Mouse (Mus musculus) forebrain, embryonic 13.5 days (tissue): Measurements from ENCODE around the gene Myh10. TPM values are rescaled to one million over a fixed set of nuclear protein-coding genes. Genes with fewer than 3 reads are reported as not detected.

ENCODE experiments used
- ATAC-seq: fragments of 200-750 bp; cut with Nextera tagmentation; 2 replicates; pipeline ENCODE4 v1.8.0; 2017
- H3K27ac ChIP-seq: fragments of 300-500 bp; sonication (generic); 2 replicates; pipeline ENCODE4 v1.5.1; 2015; ENCODE audit warnings: inconsistent platforms, mild to moderate bottlenecking, moderate library complexity
- H3K27me3 ChIP-seq: fragments of 300-500 bp; sonication (generic); 2 replicates; pipeline ENCODE4 v1.6.1; 2015; ENCODE audit warnings: mild to moderate bottlenecking, inconsistent platforms
- H3K36me3 ChIP-seq: fragments of 300-500 bp; sonication (generic); 2 replicates; pipeline ENCODE4 v1.6.1; 2015; ENCODE audit warnings: mild to moderate bottlenecking, inconsistent platforms; ENCODE audit not compliant: poor library complexity, severe bottlenecking
- H3K4me1 ChIP-seq: fragments of 300-500 bp; sonication (generic); 2 replicates; pipeline ENCODE4 v1.6.1; 2015; ENCODE audit warnings: inconsistent platforms
- H3K4me2 ChIP-seq: fragments of 300-500 bp; sonication (generic); 2 replicates; pipeline ENCODE4 v1.6.1; 2015; ENCODE audit warnings: inconsistent platforms, mild to moderate bottlenecking, moderate library complexity
- H3K4me3 ChIP-seq: fragments of 300-500 bp; sonication (generic); 2 replicates; pipeline ENCODE4 v1.5.1; 2015; ENCODE audit warnings: mild to moderate bottlenecking, inconsistent platforms
- H3K9ac ChIP-seq: fragments of 300-500 bp; sonication (generic); 2 replicates; pipeline ENCODE4 v1.6.1; 2015; ENCODE audit warnings: mild to moderate bottlenecking, inconsistent platforms
- H3K9me3 ChIP-seq: fragments of 300-500 bp; sonication (generic); replicated peaks from 2 replicates; pipeline ENCODE4 v1.6.1; 2016; ENCODE audit warnings: inconsistent platforms
- WGBS: fragments of 180-500 bp; shearing (Covaris S2); methylation state at CpG from one replicate; pipeline ENCODE4 v1.1.7; 2015; 5-methylcytosine and 5-hydroxymethylcytosine counted together
- polyA plus RNA-seq: library from polyadenylated mRNA; unstranded; fragments of >200 nt; fragmentation: Nextera tagmentation; extraction: Ambion mirVana; gene quantifications from 2 replicates; pipeline ENCODE4 v1.2.1, GENCODE M21; 2015

Myh10 gene
- polyA plus RNA-seq, 1 experiment from 2014 or later = 108 TPM

DNA sequence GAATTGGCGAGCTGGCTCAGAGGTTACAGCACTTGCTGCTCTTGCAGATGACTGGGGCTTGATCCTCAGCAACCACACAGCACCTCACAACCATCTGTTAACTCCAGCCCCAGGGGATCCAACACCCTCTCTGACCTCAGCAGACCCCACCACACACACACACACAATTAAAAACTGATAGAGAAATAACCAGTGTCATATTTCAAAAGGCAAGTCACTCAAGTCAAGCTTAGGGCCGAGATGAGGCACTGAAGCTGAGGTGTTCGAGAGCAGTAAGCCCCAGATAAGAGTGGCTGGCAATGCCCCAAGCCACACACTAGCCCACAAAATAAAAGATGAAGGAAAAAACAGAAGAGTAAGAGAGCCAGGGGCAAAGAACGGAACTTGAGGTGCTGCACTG is 141.4 kb downstream of the Myh10 start:
- Histone ChIP-seq H3K27ac (no peak overlapping the region), H3K36me3 (peaks cover 75% of the 10 kb centered on the region), H3K9me3 (no peaks in the 10 kb centered on the region), H3K27me3 (no peaks in the 10 kb centered on the region), H3K4me2 (no peak overlapping the region), H3K4me3 (no peak overlapping the region), H3K4me1 (no peaks in the 10 kb centered on the region), H3K9ac (no peak overlapping the region)
- no peak for ATAC-seq
- 83% methylated on average over 4 of the region's 4 CpGs for WGBS

DNA sequence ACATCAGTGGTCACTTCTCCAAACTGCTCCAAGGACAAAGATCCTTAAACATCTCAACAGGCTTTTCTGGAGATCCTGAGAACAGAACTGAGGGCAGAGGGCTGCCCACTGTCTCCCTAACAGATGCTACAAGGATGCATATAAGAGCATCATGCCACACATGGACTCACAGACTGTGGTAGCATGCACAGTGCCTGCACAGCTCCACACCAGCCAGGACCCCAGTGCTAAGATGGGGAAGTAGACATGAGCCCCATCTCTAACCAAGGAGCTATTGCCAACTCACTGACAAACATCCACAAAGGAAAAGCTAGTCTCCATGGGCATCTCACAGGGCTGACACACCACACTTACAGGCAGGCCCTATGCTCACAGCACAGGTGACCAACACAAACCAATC is 142.2 kb downstream of the Myh10 start:
- no peak overlapping the region for H3K4me2 ChIP-seq
- H3K4me3 ChIP-seq = no peak overlapping the region
- no peak overlapping the region for H3K27ac ChIP-seq
- no peak for ATAC-seq
- no peak overlapping the region for H3K9ac ChIP-seq
- H3K9me3 ChIP-seq = no peaks in the 10 kb centered on the region
- H3K4me1 ChIP-seq = no peaks in the 10 kb centered on the region
- H3K36me3 ChIP-seq = peaks cover 67% of the 10 kb centered on the region
- no peaks in the 10 kb centered on the region for H3K27me3 ChIP-seq

DNA sequence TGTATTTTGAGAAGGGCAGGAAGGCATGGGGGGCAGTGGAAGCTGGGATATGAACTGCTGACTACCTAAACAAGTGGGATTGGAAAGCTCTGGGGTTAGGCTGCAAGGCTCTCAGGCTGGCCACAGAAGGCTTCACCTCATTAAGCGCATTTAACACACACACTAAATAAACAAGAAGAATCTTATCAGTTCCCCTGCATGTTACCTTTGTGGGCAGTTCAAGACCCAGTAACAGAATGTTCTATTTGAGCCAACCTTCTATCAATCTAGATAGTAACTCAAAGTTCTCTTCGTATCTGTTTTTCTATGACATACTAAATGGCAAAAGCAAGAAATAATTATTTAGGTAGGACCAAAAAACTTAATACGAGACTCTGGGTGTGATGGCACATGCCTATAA is 143.7 kb downstream of the Myh10 start:
- Histone ChIP-seq H3K9me3 (no peaks in the 10 kb centered on the region), H3K36me3 (peaks cover 66% of the 10 kb centered on the region), H3K4me3 (no peak overlapping the region), H3K27ac (no peak overlapping the region), H3K4me1 (no peaks in the 10 kb centered on the region), H3K27me3 (no peaks in the 10 kb centered on the region), H3K4me2 (no peak overlapping the region), H3K9ac (no peak overlapping the region)
- WGBS = 90% methylated on average over 3 of the region's 3 CpGs
- no peak for ATAC-seq

DNA sequence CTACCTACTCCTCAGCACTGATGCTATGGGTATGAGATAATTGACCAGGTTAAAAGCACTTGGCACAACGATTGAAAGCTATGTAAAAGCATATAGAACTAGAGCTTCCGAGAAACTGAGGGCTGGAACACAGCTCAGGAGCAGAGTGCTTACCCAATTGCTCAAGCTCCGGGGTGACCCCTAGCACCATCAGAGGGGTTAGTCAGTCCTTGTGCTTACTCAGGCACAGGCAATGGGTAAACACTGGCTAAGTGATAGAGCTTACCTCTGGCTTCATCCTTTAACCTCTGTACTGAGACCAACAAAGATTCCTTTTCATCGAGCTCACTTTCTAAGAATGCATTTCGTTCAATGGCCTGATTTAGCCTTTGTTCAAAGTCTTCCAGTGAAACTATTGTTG is 148.2 kb downstream of the Myh10 start:
- Histone ChIP-seq H3K4me3 (no peak overlapping the region), H3K27ac (no peak overlapping the region), H3K4me2 (no peak overlapping the region), H3K27me3 (no peaks in the 10 kb centered on the region), H3K4me1 (no peaks in the 10 kb centered on the region), H3K9me3 (no peaks in the 10 kb centered on the region), H3K36me3 (peaks cover 58% of the 10 kb centered on the region), H3K9ac (no peak overlapping the region)
- WGBS = 56% methylated on average over 5 of the region's 5 CpGs
- ATAC-seq = no peak

DNA sequence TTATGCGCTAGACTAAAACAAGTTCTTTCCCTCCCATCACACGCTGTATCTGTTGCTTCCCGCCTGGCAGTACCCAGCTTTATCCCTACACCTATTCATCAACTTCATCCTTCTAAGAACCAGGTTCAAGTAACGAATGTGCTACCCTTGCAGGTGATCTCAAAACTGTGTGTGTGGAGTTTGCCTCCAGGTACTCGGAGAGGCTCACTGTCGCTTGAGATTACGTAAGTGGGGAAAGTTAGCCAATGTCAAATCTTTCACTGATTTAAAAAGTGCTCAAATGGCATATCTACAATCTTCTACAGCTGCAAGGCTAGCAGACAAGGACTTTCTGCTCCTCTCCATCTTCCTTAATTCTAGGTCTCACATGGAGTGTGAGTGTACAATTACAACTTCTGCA is 159.5 kb downstream of the Myh10 start:
- H3K4me1 ChIP-seq = peaks cover 36% of the 10 kb centered on the region
- WGBS = 90% methylated on average over 7 of the region's 7 CpGs
- H3K4me3 ChIP-seq = no peak overlapping the region
- no peak overlapping the region for H3K27ac ChIP-seq
- H3K4me2 ChIP-seq = peak overlapping the region; percentile 25; the same call in 1 of the 2 replicates
- H3K27me3 ChIP-seq = no peaks in the 10 kb centered on the region
- H3K9ac ChIP-seq = 0 out of 2 replicates have a peak overlapping the region, but pooled peaks have one; percentile 34
- no peaks in the 10 kb centered on the region for H3K9me3 ChIP-seq
- no peaks in the 10 kb centered on the region for H3K36me3 ChIP-seq
- ATAC-seq = no peak

DNA sequence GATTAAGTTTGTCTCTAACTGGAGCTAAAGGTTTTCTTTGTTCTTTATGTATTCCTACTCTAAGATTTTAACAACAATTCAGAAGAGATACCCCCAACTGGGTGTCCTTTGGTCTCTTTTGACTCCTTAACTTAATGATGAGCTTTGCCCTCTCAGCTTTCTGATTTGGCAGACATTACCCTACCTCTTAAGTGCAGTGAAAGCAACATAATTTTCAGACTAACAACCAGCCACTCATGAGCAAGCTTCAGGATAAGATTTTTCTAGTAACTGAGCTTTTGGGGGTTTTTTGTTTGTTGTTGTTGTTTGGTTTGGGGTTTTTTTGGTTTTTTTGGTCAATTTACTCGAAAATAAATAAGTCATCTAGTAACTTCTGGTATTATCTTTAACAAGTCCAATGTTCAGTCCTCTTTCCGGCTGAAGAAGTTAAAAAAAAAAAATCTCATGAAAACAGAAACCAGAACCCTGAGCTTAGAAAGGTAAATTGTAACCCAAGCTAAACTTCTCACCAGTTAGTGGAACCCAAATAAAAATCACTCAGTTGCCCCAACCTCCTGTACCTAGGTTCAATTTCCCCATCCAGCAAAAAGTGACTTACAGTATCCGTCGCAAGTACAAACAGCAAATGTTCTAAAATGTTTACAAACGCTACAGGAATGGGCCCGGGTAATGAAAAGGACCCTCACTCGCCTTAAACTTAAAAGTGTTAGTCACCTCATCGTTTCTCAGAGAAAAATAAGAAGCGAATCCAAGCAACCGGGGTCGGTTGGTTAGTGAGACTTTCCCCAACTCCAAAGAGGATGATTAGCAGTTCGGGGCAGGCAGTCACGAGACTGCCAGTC is 160.5 kb downstream of the Myh10 start:
- no peaks in the 10 kb centered on the region for H3K9me3 ChIP-seq
- peak overlapping the region; percentile 95 for H3K9ac ChIP-seq
- peak overlapping the region; percentile 81 for H3K4me2 ChIP-seq
- WGBS = 4% methylated on average over 13 of the region's 13 CpGs
- 0 out of 2 replicates have a peak, but pooled peaks cover 2% of the 10 kb centered on the region for H3K27me3 ChIP-seq
- peak overlapping the region; percentile 96 for H3K27ac ChIP-seq
- peaks cover 36% of the 10 kb centered on the region for H3K4me1 ChIP-seq
- peak overlapping the region; percentile 97 for H3K4me3 ChIP-seq
- H3K36me3 ChIP-seq = no peaks in the 10 kb centered on the region
- ATAC-seq = no peak

DNA sequence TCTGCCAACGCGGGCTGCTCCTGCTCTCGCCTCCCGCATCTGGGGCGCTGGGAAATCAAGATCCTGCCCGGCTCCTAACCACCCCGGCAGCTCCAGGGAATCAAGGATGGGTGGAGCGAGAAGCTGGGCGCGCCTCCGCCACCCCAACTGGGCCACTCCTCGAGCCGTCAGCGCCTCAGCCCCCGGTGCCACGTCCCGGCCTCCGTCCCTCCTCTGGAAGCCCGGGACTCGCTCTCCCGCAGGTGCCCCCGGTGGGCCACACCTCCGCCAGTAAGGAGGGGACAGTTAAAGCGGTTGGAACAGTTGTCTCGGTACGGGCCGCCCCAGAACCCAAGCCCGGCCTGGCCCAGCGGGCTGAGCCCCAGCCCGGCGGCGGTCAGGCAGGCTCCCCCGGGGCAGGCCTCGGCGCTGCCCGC is 161.1 kb downstream of the Myh10 start:
- Histone ChIP-seq H3K36me3 (no peaks in the 10 kb centered on the region), H3K4me3 (peak overlapping the region; percentile 97), H3K27me3 (0 out of 2 replicates have a peak, but pooled peaks cover 3% of the 10 kb centered on the region), H3K27ac (peak overlapping the region; percentile 96), H3K4me1 (peaks cover 36% of the 10 kb centered on the region), H3K9ac (peak overlapping the region; percentile 95), H3K4me2 (peak overlapping the region; percentile 81), H3K9me3 (no peaks in the 10 kb centered on the region)
- under 1% methylated on average over 33 of the region's 36 CpGs for WGBS
- no peak for ATAC-seq

DNA sequence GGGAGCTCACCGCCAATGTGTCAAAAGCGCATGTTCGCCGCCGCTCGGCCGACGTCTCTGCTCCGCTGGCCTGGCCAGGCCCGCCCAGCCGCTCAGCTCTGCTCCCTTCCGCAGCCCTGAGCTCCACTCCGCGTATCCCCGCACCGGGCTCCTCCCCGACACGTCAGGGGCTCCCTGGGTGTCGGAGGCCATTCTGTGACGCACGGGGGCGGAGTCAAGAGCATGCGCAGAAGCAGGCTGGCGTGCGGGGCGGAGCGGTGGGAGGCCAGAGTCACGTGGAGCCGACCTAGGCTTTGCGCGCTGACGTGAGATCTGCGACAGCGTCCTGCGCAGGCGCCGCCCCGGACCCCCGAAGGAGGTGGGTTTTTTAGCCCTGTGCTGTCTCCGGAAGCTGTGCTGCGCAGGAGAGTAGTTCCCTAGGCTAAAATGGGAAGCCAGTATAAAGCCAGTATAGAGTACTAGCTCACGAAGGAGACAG is 161.6 kb downstream of the Myh10 start:
- peak; percentile 99 for ATAC-seq
- Histone ChIP-seq H3K9me3 (no peaks in the 10 kb centered on the region), H3K27me3 (0 out of 2 replicates have a peak, but pooled peaks cover 3% of the 10 kb centered on the region), H3K4me3 (peak overlapping the region; percentile 97), H3K9ac (peak overlapping the region; percentile 95), H3K36me3 (no peaks in the 10 kb centered on the region), H3K4me1 (peaks cover 36% of the 10 kb centered on the region), H3K27ac (peak overlapping the region; percentile 96), H3K4me2 (peak overlapping the region; percentile 81)
- WGBS = under 1% methylated on average over 42 of the region's 42 CpGs

DNA sequence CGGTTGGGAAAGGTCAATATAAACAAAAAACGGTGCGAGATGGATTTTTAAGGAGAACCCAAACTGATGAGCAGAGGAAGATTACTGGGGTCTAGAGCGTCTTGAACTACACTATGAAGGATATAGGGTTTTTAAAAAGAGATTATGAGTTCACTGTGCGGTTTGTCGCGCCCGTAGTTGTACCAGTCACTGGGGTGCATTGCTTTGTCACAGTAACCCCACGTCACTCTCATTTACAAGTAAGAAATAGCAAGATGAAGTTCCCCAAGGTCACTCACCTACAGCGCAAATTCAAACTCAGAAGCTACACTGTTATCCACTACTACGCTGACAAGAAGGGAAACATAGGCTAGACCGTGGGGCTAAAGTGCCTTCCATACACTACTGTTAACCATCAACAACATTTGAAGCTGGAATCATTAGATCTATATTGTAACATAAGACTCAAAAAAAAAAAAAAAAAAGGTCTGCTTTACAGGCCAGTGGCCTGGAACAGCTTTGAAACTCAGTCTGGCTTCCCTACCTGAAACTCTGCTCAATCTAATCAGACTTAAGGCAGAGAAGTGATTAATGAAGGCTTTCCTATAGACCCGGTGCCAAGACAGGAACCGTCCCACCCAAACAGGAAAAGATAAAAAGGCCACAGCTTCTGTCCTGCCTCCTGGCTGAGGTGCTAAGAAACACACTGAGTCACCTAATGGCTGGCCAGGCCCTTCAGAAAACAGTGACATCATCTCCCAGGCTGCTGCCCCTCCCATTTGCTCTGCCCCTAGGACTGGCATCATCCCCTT is 162.4 kb downstream of the Myh10 start:
- ATAC-seq = no peak
- Histone ChIP-seq H3K4me3 (peak overlapping the region; percentile 97), H3K9ac (peak overlapping the region; percentile 60), H3K4me2 (peak overlapping the region; percentile 81), H3K36me3 (no peaks in the 10 kb centered on the region), H3K9me3 (no peaks in the 10 kb centered on the region), H3K27ac (peak overlapping the region; percentile 32), H3K27me3 (0 out of 2 replicates have a peak, but pooled peaks cover 3% of the 10 kb centered on the region), H3K4me1 (peaks cover 36% of the 10 kb centered on the region)
- 51% methylated on average over 14 of the region's 14 CpGs for WGBS

DNA sequence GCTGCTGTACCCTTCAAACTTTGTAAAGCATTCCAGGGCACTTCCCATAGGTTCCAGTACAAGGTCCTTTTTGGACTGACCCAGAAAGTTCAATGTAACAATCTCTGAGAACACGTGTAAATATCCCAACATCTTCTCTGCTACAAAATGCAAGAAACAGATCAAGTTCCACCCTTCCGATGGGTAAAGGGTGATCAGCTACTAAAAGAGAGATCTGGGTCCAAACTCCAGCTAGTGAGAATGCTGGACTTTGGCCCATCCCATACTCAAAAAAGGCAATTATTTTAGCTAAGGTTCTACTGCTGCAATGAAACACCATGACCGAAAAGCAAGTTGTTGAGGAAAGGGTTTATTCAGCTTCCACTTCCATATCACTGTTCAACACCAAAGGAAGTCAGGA is 163.3 kb downstream of the Myh10 start:
- Histone ChIP-seq H3K9me3 (no peaks in the 10 kb centered on the region), H3K4me1 (peaks cover 34% of the 10 kb centered on the region), H3K9ac (no peak overlapping the region), H3K36me3 (no peaks in the 10 kb centered on the region), H3K27ac (no peak overlapping the region), H3K4me3 (no peak overlapping the region), H3K27me3 (0 out of 2 replicates have a peak, but pooled peaks cover 3% of the 10 kb centered on the region), H3K4me2 (no peak overlapping the region)
- WGBS = 90% methylated on average over 3 of the region's 3 CpGs
- no peak for ATAC-seq

DNA sequence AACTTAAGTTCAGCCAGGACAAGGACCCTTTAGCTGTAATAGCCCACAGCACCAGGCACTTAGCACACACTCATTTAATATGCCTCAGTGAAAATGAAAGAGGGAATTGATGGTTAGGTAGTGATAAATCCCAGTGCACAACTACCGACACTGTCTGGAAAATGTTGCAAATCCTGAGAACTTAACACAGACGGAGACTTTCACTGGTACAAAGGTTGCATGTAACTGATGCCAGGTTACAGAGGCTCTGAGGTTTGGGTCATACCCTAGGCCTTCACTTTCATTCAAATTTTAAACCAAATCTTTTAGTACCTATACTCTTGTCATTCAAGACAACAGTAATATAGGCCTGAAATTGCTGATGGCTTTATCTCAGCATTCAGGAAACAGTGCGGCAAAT is 166.0 kb downstream of the Myh10 start:
- 85% methylated on average over 3 of the region's 3 CpGs for WGBS
- H3K27ac ChIP-seq = no peak overlapping the region
- peaks cover 9% of the 10 kb centered on the region for H3K4me1 ChIP-seq
- no peaks in the 10 kb centered on the region for H3K9me3 ChIP-seq
- H3K9ac ChIP-seq = no peak overlapping the region
- no peak for ATAC-seq
- H3K27me3 ChIP-seq = 0 out of 2 replicates have a peak, but pooled peaks cover 3% of the 10 kb centered on the region
- no peaks in the 10 kb centered on the region for H3K36me3 ChIP-seq
- no peak overlapping the region for H3K4me3 ChIP-seq
- H3K4me2 ChIP-seq = no peak overlapping the region
